Mouse (Mus musculus): ENCODE data around the gene Tbc1d12. TPM values are rescaled to one million over a fixed set of nuclear protein-coding genes. Genes with fewer than 3 reads are reported as not detected.

Gene Tbc1d12
- 4.5 TPM for polyA plus RNA-seq (2015; fragmentation: Illumina TruSeq; extraction: RNeasy Lipid Tissue Mini Kit (QIAGEN cat#74804); ENCODE audit: insufficient read depth, low replicate concordance)

GRCm38 (mm10) chr19:38836438-38837170 lies at the start of gene Tbc1d12:
TSS of gene Tbc1d12 (plus strand) at chr19:38836579.

GRCm38 (mm10) chr19:38818766-38819426 lies 17.5 kb upstream of the Tbc1d12 start, which contains the start of gene Noc3l:
TSS of gene Noc3l (minus strand) at chr19:38819237.

GRCm38 (mm10) chr19:38930788-38931565 lies 94.6 kb downstream of the Tbc1d12 start, which contains the start of gene Hells:
TSS of gene Hells (plus strand) at chr19:38930915.

Other genes with a start within 250 kb of the Tbc1d12 start
- 23.7 TPM for gene Noc3l, start 17.3 kb upstream of the Tbc1d12 start, polyA plus RNA-seq (2015; fragmentation: Illumina TruSeq; extraction: RNeasy Lipid Tissue Mini Kit (QIAGEN cat#74804); ENCODE audit: insufficient read depth, low replicate concordance)
- gene Hells, start 94.3 kb downstream of the Tbc1d12 start, polyA plus RNA-seq (2015; fragmentation: Illumina TruSeq; extraction: RNeasy Lipid Tissue Mini Kit (QIAGEN cat#74804); ENCODE audit: insufficient read depth, low replicate concordance): 25.0 TPM
- not detected for gene Cyp2c55, start 170.4 kb downstream of the Tbc1d12 start, polyA plus RNA-seq (2015; fragmentation: Illumina TruSeq; extraction: RNeasy Lipid Tissue Mini Kit (QIAGEN cat#74804); ENCODE audit: insufficient read depth, low replicate concordance)
- gene Cyp2c65, start 224.4 kb downstream of the Tbc1d12 start, polyA plus RNA-seq (2015; fragmentation: Illumina TruSeq; extraction: RNeasy Lipid Tissue Mini Kit (QIAGEN cat#74804); ENCODE audit: insufficient read depth, low replicate concordance): not detected